Mouse (Mus musculus): ENCODE data around the gene Rb1. TPM values are rescaled to one million over a fixed set of nuclear protein-coding genes. Genes with fewer than 3 reads are reported as not detected.

The Rb1 gene
- total RNA-seq, 2 experiments from 2014 or later: 16.2 to 47.0 TPM

GRCm38 (mm10) chr14:73271807-73272206 lies 53.8 kb downstream of the Rb1 start:
- no peak for ATAC-seq (replicated peaks; ENCODE audit: poor library complexity)

GRCm38 (mm10) chr14:73266166-73266565 lies 59.5 kb downstream of the Rb1 start:
- peak; percentile 50; the same call in 1 of the 2 replicates for ATAC-seq (replicated peaks; ENCODE audit: poor library complexity)

- no peak for ATAC-seq (replicated peaks; ENCODE audit: poor library complexity)
These were observed 63.4 kb downstream of the Rb1 start for GRCm38 (mm10) chr14:73262210-73262609.

- ATAC-seq (replicated peaks; ENCODE audit: poor library complexity): no peak
These were observed 67.4 kb downstream of the Rb1 start for GRCm38 (mm10) chr14:73258181-73258580.

GRCm38 (mm10) chr14:73257348-73257747 lies 68.3 kb downstream of the Rb1 start:
- ATAC-seq (replicated peaks; ENCODE audit: poor library complexity): peak; percentile 77

GRCm38 (mm10) chr14:73255426-73255970 lies 70.1 kb downstream of the Rb1 start:
- no peak for ATAC-seq (replicated peaks; ENCODE audit: poor library complexity)

GRCm38 (mm10) chr14:73254412-73254811 lies 71.2 kb downstream of the Rb1 start:
- ATAC-seq (replicated peaks; ENCODE audit: poor library complexity): no peak

- ATAC-seq (replicated peaks; ENCODE audit: poor library complexity): 0 out of 2 replicates have a peak, but pooled peaks have one; percentile 27
These were observed 72.0 kb downstream of the Rb1 start for GRCm38 (mm10) chr14:73253453-73254251.

GRCm38 (mm10) chr14:73252276-73252675 lies 73.3 kb downstream of the Rb1 start:
- ATAC-seq (replicated peaks; ENCODE audit: poor library complexity): no peak

GRCm38 (mm10) chr14:73250056-73250455 lies 75.6 kb downstream of the Rb1 start:
- no peak for ATAC-seq (replicated peaks; ENCODE audit: poor library complexity)

GRCm38 (mm10) chr14:73244061-73244597 lies 81.5 kb downstream of the Rb1 start:
- no peak for ATAC-seq (replicated peaks; ENCODE audit: poor library complexity)

GRCm38 (mm10) chr14:73239857-73240256 lies 85.8 kb downstream of the Rb1 start:
- ATAC-seq (replicated peaks; ENCODE audit: poor library complexity): no peak

GRCm38 (mm10) chr14:73239291-73239690 lies 86.3 kb downstream of the Rb1 start:
- peak; percentile 53 for ATAC-seq (replicated peaks; ENCODE audit: poor library complexity)

GRCm38 (mm10) chr14:73238498-73239250 lies 86.9 kb downstream of the Rb1 start:
- ATAC-seq (replicated peaks; ENCODE audit: poor library complexity): peak; percentile 67

- peak; percentile 65 for ATAC-seq (replicated peaks; ENCODE audit: poor library complexity)
These were observed 87.7 kb downstream of the Rb1 start, which contains the start of gene Lpar6 for GRCm38 (mm10) chr14:73237848-73238321. Gene Lpar6, plus strand, starts transcription at chr14:73237895.

GRCm38 (mm10) chr14:73234468-73235031 lies 91.1 kb downstream of the Rb1 start:
- ATAC-seq (replicated peaks; ENCODE audit: poor library complexity): peak; percentile 24

- no peak for ATAC-seq (replicated peaks; ENCODE audit: poor library complexity)
These were observed 94.2 kb downstream of the Rb1 start for GRCm38 (mm10) chr14:73231286-73231982.

- no peak for ATAC-seq (replicated peaks; ENCODE audit: poor library complexity)
These were observed 98.8 kb downstream of the Rb1 start for GRCm38 (mm10) chr14:73226849-73227248.

GRCm38 (mm10) chr14:73226346-73226745 lies 99.3 kb downstream of the Rb1 start:
- ATAC-seq (replicated peaks; ENCODE audit: poor library complexity): no peak

- peak; percentile 92 for ATAC-seq (replicated peaks; ENCODE audit: poor library complexity)
These were observed 103.2 kb downstream of the Rb1 start for GRCm38 (mm10) chr14:73222316-73222970.

Data from megakaryocyte progenitor cell, adult 5-6 weeks (primary cell).